ENCODE assay signal across 8 mouse cellular contexts in genomic region chr17:34900826-34901225, GRCm38 (mm10). TPM values are rescaled to one million over a fixed set of nuclear protein-coding genes. Genes with fewer than 3 reads are reported as not detected.
"Had no signal": no experiment of that assay in that cellular context is flagged by ENCODE, and none has a peak within 500 bp of the region (broad histone marks: within the 10 kb centered on the region; RNA-seq: fewer than 3 reads in every experiment).

No protein-coding gene starts in this region.

RNA-seq across cellular contexts. Expression of gene Slc44a4, which starts 13.4 kb away (rescaled TPM):
- polyA plus RNA-seq: limb, embryonic 11.5 days had no signal

RNA-seq across cellular contexts. Expression of gene Gm20547, which starts 19.0 kb away (rescaled TPM):
- polyA plus RNA-seq: intestine, postnatal 0 days; kidney, postnatal 0 days; limb, embryonic 11.5 days; liver, embryonic 16.5 days; lung, embryonic 15.5 days; midbrain, embryonic 16.5 days; stomach, embryonic 16.5 days; thymus, postnatal 0 days had no signal
